Mouse (Mus musculus) lung, embryonic 14.5 days (tissue): Measurements from ENCODE around the gene Ankrd54. TPM values are rescaled to one million over a fixed set of nuclear protein-coding genes. Genes with fewer than 3 reads are reported as not detected.
A peak's percentile ranks its signal among the peaks of the same experiment; 100 is the strongest.

Experiments
- ATAC-seq: fragments of 200-750 bp; cut with Nextera tagmentation; 2 replicates; pipeline ENCODE4 v1.8.0; 2017; ENCODE audit warnings: mild to moderate bottlenecking, moderate TSS enrichment, moderate library complexity; ENCODE audit not compliant: insufficient read depth
- DNase-seq: peaks from one replicate; pipeline ENCODE4 v3.0.0-alpha.2; 2015
- H3K27ac ChIP-seq: fragments of 300-500 bp; sonication (generic); 2 replicates; pipeline ENCODE4 v1.5.1; 2014; ENCODE audit warnings: low read depth, mild to moderate bottlenecking, moderate library complexity
- H3K27me3 ChIP-seq: fragments of 300-500 bp; sonication (generic); 2 replicates; pipeline ENCODE4 v1.6.1; 2014; ENCODE audit warnings: low read length, control low read depth; ENCODE audit not compliant: insufficient read depth
- H3K36me3 ChIP-seq: fragments of 300-500 bp; sonication (generic); 2 replicates; pipeline ENCODE4 v1.6.1; 2014; ENCODE audit warnings: control low read depth; ENCODE audit not compliant: insufficient read depth
- H3K4me1 ChIP-seq: fragments of 300-500 bp; sonication (generic); 2 replicates; pipeline ENCODE4 v1.6.1; 2014; ENCODE audit warnings: antibody characterized with exemption, control low read depth; ENCODE audit not compliant: insufficient read depth
- H3K4me2 ChIP-seq: fragments of 300-500 bp; sonication (generic); 2 replicates; pipeline ENCODE4 v1.6.1; 2014; ENCODE audit warnings: mild to moderate bottlenecking
- H3K4me3 ChIP-seq: fragments of 300-500 bp; sonication (generic); 2 replicates; pipeline ENCODE4 v1.5.1; 2014; ENCODE audit warnings: low read depth, low read length
- H3K9ac ChIP-seq: fragments of 300-500 bp; sonication (generic); 2 replicates; pipeline ENCODE4 v1.6.1; 2014
- H3K9me3 ChIP-seq: fragments of 300-500 bp; sonication (generic); 2 replicates; pipeline ENCODE4 v1.6.1; 2016; ENCODE audit warnings: low read depth, low read length, control low read depth
- CTCF ChIP-seq: IDR thresholded peaks from 2 replicates; pipeline ENCODE4 v1.5.1; 2016; ENCODE audit warnings: antibody characterized with exemption, low read depth
- WGBS: fragments of 180-500 bp; shearing (Covaris S2); extraction: QIAGEN DNeasy Blood & Tissue Kit; methylation state at CpG from one replicate; pipeline ENCODE4 v1.1.7; 2014; 5-methylcytosine and 5-hydroxymethylcytosine counted together
- polyA plus RNA-seq: library from polyadenylated mRNA; unstranded; fragments of >200 nt; fragmentation: Nextera tagmentation; extraction: Ambion mirVana; gene quantifications from 2 replicates; pipeline ENCODE4 v1.2.1, GENCODE M21; 2014

Ankrd54 gene
- polyA plus RNA-seq, 1 experiment from 2014 or later: 55.4 TPM

GRCm38 (mm10) chr15:79030551-79031435, 31.9 kb downstream of the Ankrd54 start:
- H3K27me3 ChIP-seq: no peaks in the 10 kb centered on the region
- ATAC-seq (peak; percentile 80), DNase-seq (peak; percentile 97)
- H3K27ac ChIP-seq: peak overlapping the region; percentile 64
- TF ChIP-seq CTCF: no peak
- under 1% methylated on average over 52 of the region's 52 CpGs for WGBS
- peak overlapping the region; percentile 100 for H3K9ac ChIP-seq
- peak overlapping the region; percentile 78 for H3K4me3 ChIP-seq
- H3K36me3 ChIP-seq: peaks cover 7% of the 10 kb centered on the region; the same call in 1 of the 2 replicates
- H3K9me3 ChIP-seq: no peaks in the 10 kb centered on the region
- peaks cover 13% of the 10 kb centered on the region; the same call in 1 of the 2 replicates for H3K4me1 ChIP-seq
- peak overlapping the region; percentile 97 for H3K4me2 ChIP-seq

DNA sequence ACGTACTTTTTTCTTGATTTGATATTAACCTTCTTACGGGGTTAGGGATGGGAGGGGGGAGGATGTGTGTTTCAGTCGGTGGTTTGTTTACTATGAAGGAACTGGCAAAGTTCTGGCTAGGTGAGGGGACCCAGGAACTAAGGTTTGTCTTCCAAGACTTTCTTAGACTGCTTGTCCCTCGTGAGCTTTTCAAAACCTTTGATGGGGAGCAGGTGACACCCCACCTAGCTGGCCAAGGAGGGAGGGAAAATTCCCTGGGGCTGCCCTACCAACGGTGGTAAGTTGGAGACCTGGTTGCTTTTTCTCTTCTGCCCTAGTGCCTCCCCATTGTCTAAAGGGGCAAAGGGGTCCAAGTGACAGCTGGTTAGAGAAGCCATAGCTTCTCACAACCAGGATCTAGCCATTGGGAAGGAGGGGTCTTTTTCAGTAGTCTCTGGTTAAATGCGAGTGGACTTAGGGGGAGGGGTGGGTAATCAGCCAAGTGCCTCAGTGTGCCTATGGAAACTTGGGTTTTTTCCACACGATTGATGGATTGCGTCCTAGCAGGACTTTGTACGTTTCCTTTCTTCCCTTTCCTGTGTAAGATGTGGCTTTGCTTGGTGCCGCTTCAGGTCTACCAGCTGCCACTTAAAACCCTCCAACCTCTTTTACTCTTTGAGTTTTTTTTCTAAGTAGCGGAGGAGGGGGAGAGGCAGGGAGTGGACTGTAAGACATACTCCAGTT, 33.0 kb downstream of the Ankrd54 start:
- TF ChIP-seq CTCF: no peak
- H3K27me3 ChIP-seq: no peaks in the 10 kb centered on the region
- peak overlapping the region; percentile 78 for H3K4me3 ChIP-seq
- peak overlapping the region; percentile 97 for H3K4me2 ChIP-seq
- WGBS: 5% methylated on average over 11 of the region's 11 CpGs
- no peak for ATAC-seq
- H3K9ac ChIP-seq: peak overlapping the region; percentile 100
- H3K36me3 ChIP-seq: no peaks in the 10 kb centered on the region; the same call in 1 of the 2 replicates
- peak; percentile 69 for DNase-seq
- no peaks in the 10 kb centered on the region for H3K9me3 ChIP-seq
- peak overlapping the region; percentile 58 for H3K27ac ChIP-seq
- H3K4me1 ChIP-seq: peaks cover 16% of the 10 kb centered on the region; the same call in 1 of the 2 replicates

DNA sequence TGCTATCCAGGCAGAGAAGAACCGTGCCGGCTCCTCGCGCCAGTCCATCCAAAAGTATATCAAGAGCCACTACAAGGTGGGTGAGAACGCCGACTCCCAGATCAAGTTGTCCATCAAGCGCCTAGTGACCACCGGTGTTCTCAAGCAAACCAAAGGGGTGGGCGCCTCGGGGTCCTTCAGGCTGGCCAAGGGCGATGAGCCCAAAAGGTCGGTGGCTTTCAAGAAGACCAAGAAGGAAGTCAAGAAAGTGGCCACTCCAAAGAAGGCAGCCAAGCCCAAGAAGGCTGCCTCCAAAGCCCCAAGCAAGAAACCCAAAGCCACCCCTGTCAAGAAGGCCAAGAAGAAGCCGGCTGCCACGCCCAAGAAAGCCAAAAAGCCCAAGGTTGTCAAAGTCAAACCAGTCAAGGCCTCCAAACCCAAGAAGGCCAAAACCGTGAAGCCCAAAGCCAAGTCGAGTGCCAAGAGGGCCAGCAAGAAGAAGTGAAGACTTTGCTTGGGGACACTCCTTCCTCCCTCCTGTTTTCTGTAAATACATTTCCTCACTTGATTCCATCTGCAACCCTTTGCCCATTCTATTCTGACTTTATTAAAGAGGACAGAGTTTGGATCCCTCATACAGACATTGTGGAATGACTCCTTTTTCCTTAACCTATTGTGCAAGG, 33.7 kb downstream of the Ankrd54 start:
- WGBS: 20% methylated on average over 16 of the region's 16 CpGs

GRCm38 (mm10) chr15:79028237-79028738, 34.4 kb downstream of the Ankrd54 start, which contains the start of gene H1f0:
TSS of gene H1f0 (plus strand) at chr15:79028450.
- Histone ChIP-seq H3K4me1 (peaks cover 16% of the 10 kb centered on the region; the same call in 1 of the 2 replicates), H3K4me3 (peak within 1 kb of the TSS; percentile 78), H3K9ac (peak within 1 kb of the TSS; percentile 100), H3K27ac (peak within 1 kb of the TSS; percentile 99), H3K9me3 (no peaks in the 10 kb centered on the region), H3K36me3 (no peaks in the 10 kb centered on the region), H3K27me3 (no peaks in the 10 kb centered on the region), H3K4me2 (peak within 1 kb of the TSS; percentile 97)
- TF ChIP-seq CTCF: no peak
- WGBS: under 1% methylated on average over 58 of the region's 58 CpGs
- ATAC-seq (peak; percentile 81), DNase-seq (peak; percentile 96)

More for the DNA sequence above, 33.7 kb downstream of the Ankrd54 start:
- no peaks in the 10 kb centered on the region; the same call in 1 of the 2 replicates for H3K36me3 ChIP-seq
- peak overlapping the region; percentile 100 for H3K9ac ChIP-seq
- no peak for TF ChIP-seq CTCF
- H3K27ac ChIP-seq: peak overlapping the region; percentile 99
- DNase-seq (peak; percentile 30), ATAC-seq (no peak)
- H3K9me3 ChIP-seq: no peaks in the 10 kb centered on the region
- H3K27me3 ChIP-seq: no peaks in the 10 kb centered on the region
- H3K4me3 ChIP-seq: peak overlapping the region; percentile 78
- peak overlapping the region; percentile 97 for H3K4me2 ChIP-seq
- peaks cover 16% of the 10 kb centered on the region; the same call in 1 of the 2 replicates for H3K4me1 ChIP-seq

GRCm38 (mm10) chr15:79027291-79028205, 35.1 kb downstream of the Ankrd54 start:
- TF ChIP-seq CTCF: no peak
- Histone ChIP-seq H3K9me3 (no peaks in the 10 kb centered on the region), H3K36me3 (no peaks in the 10 kb centered on the region), H3K27me3 (no peaks in the 10 kb centered on the region), H3K4me1 (peaks cover 21% of the 10 kb centered on the region; the same call in 1 of the 2 replicates), H3K9ac (peak overlapping the region; percentile 100), H3K4me3 (peak overlapping the region; percentile 78), H3K27ac (peak overlapping the region; percentile 99), H3K4me2 (peak overlapping the region; percentile 97)
- WGBS: 5% methylated on average over 45 of the region's 46 CpGs
- DNase-seq (peak; percentile 48), ATAC-seq (no peak)
